Mouse (Mus musculus): ENCODE results near the gene H6pd.
"Not testable (repeated sequence)": the region's sequence is repeated elsewhere in the genome, so short reads cannot be mapped to it uniquely, and the experiment has no call there.

H6pd gene

DNA sequence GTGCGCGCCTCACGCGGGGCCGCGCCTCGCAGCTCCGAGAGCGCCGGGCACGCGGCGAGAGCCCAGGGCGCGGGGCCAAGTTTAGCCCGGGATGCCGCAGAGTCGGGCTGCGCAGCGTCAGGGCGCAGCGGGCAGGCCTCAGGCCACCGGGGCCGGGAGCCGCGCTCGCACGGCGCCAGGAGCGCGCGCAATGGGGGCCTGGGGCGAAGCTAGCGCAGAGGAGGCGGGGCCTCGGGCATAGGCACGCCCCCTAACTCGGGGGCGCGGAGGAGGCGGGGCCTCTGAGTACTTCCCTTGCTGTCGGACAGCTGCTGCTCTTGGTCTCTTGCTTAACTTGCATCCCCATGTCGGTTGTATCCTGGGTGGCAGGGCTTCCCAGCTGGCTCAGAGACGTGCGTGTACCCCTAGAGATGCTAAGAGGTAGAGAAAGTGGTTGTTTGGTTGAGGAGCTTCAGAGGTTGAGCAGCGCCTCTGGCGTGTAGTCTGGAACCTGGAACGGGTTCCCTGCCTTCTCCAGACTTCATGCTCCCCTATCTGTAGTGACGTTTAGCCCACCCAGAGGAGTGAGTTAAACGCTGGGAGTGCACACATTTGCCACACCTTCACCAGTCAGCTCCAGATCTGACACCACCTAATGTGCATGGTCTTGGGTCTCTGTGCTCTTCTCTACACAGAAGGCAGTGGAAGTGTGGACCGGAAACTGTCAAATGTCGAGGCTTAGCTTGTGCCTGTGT, at the start of gene H6pd:
Gene H6pd, minus strand, starts transcription at position 171 of the 734 bp plus-strand sequence.
- peak; percentile 86 to 90 for DNase-seq

- no peak for DNase-seq
Observed at GRCm38 (mm10) chr4:150057722-150058121, 48.9 kb upstream of the H6pd start.

- no peak for DNase-seq
Observed at GRCm38 (mm10) chr4:150056171-150056570, 47.3 kb upstream of the H6pd start.

DNA sequence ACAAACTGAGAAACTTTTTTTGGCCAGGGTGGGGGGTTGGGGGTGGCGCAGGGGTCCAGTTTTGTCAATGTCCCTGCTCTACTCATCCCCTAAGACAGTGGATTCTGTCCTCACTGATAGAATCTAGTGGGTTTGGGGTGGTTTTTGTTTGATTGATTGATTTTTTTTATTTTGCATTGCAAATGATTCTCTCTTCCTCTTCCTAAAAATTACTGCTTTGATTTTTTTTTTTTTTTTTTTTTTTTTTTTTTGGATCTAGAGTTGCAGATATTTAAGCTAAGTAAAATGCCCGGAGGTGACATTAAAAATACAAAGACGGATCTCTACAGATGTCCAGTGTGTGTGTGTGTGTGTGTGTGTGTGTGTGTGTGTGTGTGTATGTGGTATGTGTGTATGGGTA, 43.6 kb upstream of the H6pd start:
- DNase-seq: no peak

- no peak for DNase-seq
Observed at GRCm38 (mm10) chr4:150051514-150051913, 42.7 kb upstream of the H6pd start.

DNA sequence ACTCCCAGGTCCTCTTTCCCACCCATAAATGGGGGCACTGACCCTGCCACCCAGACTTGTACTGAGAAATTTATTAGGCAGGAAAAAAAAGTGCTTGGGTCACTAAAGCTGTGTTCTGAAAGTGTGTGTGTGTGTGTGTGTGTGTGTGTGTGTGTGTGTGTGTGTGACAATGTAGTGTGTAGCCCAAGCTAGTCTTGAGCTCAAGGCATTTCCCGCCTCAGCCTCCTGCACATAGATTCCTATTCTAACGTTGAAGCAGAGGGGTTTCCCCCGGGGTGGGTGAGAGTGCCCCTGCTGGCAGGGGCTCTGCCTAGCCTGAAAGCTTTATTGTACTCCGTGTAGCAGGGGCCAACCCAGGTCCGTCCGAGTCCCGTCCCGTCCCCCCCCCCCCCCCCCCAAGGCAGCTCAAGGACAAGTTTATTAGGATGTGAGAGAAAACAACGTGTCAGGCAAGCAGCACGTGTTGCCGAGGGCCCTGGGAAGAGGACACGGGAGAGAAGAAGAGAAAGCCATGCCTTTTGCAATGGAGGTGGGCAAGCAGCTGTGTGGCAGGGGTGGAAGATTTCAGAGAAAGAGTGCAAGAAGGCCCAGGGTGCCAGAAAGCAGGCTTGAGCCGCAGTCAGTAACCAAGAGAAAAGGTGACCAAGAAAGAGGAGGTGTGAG, 40.9 kb upstream of the H6pd start:
- DNase-seq: no peak

DNA sequence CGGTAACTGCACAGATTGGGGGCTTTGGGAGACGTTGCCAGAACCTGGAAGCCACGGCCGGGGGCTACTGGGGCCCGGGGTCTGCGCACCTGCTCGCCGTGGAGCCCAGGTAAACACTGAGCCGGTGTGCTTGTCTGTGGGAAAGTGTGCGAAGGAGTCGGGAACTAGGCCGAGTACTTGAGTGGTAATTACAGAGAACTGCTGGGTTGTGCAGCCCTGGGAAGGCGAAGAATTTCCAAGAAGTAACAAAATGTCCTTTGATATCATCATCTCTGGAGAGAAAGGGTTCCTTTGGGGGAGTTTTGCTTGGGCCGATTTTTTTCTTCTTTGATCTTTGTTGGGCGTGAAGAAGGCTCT, 40.3 kb upstream of the H6pd start:
- no peak for DNase-seq

DNA sequence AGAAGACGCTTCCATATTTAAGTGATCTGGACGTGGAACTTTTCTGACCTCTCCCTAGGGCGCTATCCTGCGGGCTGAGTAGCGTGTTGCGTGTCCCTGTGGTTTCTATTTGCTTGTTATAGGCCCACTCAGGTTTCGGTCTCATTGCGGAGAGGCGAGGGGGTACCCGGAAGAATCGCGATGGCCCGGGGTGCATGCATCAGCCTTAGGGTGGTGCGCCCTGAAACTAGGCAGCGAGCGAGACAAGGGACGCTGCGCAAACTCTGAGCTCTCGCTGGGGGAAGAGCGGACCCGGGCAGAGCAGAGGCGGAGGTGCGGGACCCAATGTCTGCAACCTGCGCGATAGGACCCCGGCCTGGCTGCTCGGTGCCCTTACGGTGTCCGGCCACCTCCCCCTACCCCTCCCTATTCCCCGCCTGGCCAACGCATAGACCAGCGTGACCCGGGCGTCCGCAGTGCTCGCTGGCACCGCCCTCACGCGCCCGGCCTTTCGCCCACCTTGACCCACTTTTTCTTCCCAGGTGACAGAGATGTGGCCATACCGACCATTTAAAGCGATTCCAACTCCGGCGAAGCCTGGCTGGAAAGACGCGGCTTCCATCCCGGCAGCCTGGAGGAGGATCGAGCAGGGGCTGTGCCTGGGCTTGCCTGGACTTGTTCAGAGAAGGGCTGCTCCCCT, 39.8 kb upstream of the H6pd start:
- DNase-seq: peak in 1 of 2 experiments; percentile 21

- peak; percentile 40 to 52 for DNase-seq
Observed at GRCm38 (mm10) chr4:150048038-150048437, 39.2 kb upstream of the H6pd start.

- DNase-seq: no peak
Observed at GRCm38 (mm10) chr4:150043591-150043990, 34.8 kb upstream of the H6pd start.

DNA sequence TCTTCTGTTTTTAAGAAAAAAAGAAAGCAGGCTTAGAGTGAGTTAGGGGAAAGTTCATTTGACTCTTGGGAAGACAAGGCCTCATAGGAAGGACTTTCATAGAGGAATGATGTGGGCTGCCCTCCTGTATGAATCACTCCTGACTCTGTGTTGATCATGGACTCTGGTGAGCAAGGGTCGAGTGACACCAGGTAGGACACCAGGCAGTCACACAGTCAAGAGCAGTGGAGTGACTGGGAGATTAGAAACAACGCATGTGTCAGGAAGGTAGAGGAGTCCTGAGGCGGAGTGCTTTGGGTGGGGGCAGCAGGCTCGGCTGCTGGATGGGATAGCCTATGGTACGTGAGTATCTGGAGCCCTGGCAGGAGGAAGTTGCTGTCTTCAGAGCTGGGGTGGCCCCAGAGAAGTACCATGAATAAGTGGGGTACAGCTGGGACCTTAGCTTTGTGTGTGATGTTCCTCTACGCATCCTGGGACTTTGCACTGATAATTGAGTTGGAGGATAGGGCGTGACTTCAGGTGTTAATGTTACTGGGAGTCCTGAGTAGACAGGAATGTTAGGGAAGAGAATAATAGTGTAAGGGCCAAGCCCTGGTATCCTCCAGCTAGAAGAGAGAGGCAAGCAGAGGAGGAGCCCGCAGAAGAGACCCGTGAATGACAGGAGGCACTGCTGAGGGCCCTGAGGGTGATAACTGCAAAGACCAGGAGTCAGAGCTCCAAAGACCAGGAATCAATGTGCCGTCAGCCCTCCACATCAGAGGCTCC, 32.7 kb upstream of the H6pd start:
- no peak for DNase-seq

DNA sequence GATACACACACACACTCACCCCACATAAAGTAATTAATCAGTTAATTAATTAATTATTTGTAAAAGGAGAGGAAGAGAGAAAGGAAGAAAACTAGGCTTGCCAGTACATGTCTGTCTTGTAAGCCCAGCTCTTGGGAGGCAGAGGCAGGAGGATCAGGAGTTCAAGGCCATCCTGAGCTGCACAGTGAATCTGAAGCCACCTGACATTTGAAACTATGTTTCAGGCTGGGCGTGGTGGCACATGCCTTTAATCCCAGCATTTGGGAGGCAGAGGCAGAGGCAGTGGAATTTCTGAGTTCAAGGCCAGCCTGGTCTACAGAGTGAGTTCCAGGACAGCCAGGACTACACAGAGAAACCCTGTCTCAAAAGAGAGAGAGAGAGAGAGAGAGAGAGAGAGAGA, 32.0 kb upstream of the H6pd start:
- not testable (repeated sequence) for DNase-seq

GRCm38 (mm10) chr4:150040003-150040581, 31.3 kb upstream of the H6pd start:
- DNase-seq: no peak

DNA sequence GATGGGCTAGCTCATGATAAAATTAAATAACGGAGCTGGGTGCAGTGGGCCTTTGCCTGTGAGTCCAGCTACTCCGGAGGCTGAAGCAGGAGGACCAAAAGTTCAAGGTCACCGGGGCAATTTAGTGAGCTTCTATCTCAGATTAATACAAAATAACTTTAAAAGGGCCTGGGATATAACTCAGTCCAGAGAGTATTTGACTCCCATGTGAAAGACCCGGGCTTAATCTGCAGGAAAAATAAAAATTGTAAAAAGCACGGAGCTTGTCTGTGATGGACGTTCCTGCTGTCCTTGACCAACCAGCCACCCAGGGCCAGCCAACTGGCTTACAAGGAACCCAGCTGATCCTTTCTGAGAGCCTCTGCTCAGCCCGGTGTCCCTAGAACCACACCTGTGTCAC, 29.7 kb upstream of the H6pd start:
- DNase-seq: no peak

DNA sequence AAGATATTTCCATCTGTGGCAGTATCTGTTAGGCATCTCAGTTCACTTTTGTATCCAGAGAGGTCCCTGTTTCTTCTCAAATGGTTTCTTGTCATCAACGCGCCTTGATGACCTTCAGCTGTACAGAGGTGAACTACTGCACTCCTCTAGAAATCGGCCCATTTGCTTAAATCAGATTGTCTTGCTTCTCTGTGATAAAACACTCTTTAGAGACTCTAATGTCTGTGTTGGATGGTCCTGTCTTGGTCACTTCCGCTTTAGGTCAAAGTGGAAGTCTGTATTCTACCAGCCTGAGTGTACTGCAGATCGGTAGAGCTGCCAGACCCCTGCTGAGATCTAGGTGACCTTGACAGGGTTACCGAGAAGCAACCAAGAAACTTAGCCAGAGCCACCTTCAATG, 27.3 kb upstream of the H6pd start:
- no peak for DNase-seq

DNA sequence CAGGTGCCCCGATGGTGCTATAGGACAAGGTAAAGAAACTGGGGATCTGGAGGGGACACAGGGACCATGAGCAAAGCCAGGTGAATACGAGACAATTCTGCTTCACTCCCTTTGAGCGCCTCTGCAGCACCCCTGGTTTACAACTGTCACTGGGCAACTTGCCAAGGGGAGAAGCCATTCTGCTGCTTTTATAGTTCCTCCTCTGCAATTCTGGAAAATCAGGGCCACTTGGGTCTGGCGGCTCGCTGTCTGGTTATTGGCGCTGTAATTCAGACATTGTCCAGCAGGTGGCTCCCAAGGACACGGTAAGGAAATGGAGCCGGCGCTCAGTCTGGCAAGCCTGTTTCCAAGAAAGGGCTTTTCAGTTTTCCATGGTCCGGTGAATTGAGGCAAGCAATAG, 26.5 kb upstream of the H6pd start:
- peak; percentile 96 to 98 for DNase-seq

DNA sequence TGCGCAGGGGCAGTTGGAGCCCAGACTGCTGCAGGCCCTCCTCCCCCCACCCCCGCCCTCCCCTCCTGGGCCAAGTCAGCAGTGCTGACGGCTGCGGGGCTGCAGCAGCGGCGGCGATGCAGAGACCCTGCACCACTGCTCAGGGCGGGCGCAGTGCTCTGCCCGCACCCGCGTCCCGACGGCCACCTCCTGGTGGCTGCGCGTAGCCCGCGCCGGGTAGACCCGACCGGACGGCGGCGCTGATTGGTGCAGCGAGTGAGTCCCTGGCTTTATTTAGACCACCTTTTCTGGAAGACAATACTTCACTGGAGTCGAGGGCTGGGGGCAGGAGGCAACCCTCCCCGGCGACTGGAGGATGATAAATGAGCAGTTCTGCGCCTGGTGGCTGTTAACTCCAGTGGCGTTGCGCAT, 24.4 kb upstream of the H6pd start:
- DNase-seq: peak; percentile 42 to 44

- DNase-seq: peak; percentile 76 to 77
Observed at GRCm38 (mm10) chr4:150031234-150031890, 22.5 kb upstream of the H6pd start.

DNA sequence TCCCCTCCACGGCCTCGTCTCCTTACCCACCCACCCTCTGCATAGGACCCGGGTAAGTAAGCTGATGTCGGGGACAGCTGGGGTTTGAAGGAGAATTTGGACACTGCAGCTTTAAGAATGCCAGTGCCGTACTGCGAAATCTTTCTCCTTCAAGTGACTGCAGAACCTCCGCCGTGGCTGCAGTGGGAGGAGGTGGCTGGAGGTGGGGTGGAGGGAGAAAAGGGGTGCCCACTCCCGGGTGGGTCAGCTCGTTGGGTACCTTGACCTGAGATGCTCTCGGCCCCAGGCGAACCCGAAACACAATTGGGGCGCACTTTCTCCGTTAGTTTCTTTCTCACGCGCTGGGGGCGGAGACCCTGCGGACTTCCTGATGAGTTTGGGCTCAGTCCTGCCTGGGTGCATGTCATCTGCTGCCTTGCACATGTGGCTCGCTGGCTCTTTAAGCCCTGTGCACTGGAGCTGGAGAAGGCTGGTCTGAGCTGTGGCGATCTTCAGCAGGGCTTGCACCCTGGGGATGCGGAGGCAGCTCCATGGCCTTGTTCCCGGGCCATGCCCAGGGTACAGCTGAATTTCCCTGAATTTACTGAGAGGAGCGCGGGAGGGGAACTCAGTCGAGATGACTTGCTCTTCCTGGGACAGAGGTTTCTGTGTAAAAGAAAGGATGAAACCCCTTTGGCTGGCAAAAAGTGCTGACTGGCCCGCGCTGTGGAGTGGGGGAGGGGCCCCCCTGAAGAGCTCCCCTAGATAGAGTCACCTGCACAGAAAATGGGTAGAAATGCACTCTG, 21.8 kb upstream of the H6pd start:
- DNase-seq: peak; percentile 56 to 63

- DNase-seq: peak in 1 of 2 experiments; percentile 25
Observed at GRCm38 (mm10) chr4:150029885-150030284, 21.1 kb upstream of the H6pd start.

DNA sequence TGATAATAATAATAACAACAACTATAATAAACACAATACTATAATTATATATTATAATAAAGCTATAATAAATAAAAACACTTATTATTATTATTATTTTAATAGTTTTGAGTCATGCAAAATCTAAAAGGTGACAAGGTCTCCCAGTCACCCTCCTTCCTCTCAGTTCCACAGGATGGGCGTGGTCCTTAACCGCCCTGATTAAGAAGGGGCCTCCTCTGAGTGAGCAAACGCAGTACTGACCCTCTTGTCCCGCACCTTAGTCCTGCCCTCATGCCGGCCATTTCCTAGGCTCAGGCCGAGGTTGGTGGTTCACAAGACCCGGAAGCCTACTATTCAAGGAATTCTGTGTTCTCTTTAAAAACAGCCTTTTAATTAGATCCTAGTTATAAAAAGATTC, 14.7 kb upstream of the H6pd start:
- no peak for DNase-seq
